Mouse (Mus musculus): ENCODE results near the gene Cfap43. TPM values are rescaled to one million over a fixed set of nuclear protein-coding genes. Genes with fewer than 3 reads are reported as not detected.

The Cfap43 gene
- polyA plus RNA-seq, 1 experiment from 2014 or later, result 0.11 TPM

GRCm38 (mm10) chr19:47754931-47755330 lies 164.2 kb downstream of the Cfap43 start:
- Histone ChIP-seq H3K27me3 (replicated peaks; ENCODE audit: control insufficient read depth, insufficient read depth, low read length) (no peaks in the 10 kb centered on the region), H3K4me3 (ENCODE audit: low read depth, low read length) (no peak overlapping the region), H3K9me3 (ENCODE audit: control insufficient read depth, low read length) (no peaks in the 10 kb centered on the region), H3K4me1 (replicated peaks; ENCODE audit: control insufficient read depth, insufficient read depth, low read length) (no peaks in the 10 kb centered on the region), H3K36me3 (ENCODE audit: control insufficient read depth, insufficient read depth, low read length) (no peaks in the 10 kb centered on the region), H3K27ac (ENCODE audit: low read depth) (no peak overlapping the region), H3K4me2 (ENCODE audit: low read length) (no peak overlapping the region), H3K9ac (ENCODE audit: low read length) (no peak overlapping the region)
- DNase-seq (ENCODE audit: low spot score) (no peak), ATAC-seq (replicated peaks; ENCODE audit: low FRiP score, low TSS enrichment, low read depth) (no peak)
- 84% methylated on average over 9 of the region's 9 CpGs for WGBS

GRCm38 (mm10) chr19:47753921-47754320 lies 165.2 kb downstream of the Cfap43 start:
- H3K4me1 ChIP-seq (replicated peaks; ENCODE audit: control insufficient read depth, insufficient read depth, low read length), result no peaks in the 10 kb centered on the region
- WGBS, result 66% methylated on average over 4 of the region's 4 CpGs
- H3K4me3 ChIP-seq (ENCODE audit: low read depth, low read length), result no peak overlapping the region
- H3K4me2 ChIP-seq (ENCODE audit: low read length), result no peak overlapping the region
- no peaks in the 10 kb centered on the region for H3K36me3 ChIP-seq (ENCODE audit: control insufficient read depth, insufficient read depth, low read length)
- no peaks in the 10 kb centered on the region for H3K27me3 ChIP-seq (replicated peaks; ENCODE audit: control insufficient read depth, insufficient read depth, low read length)
- no peak overlapping the region for H3K27ac ChIP-seq (ENCODE audit: low read depth)
- no peak for DNase-seq (ENCODE audit: low spot score)
- H3K9ac ChIP-seq (ENCODE audit: low read length), result no peak overlapping the region
- H3K9me3 ChIP-seq (ENCODE audit: control insufficient read depth, low read length), result no peaks in the 10 kb centered on the region
- ATAC-seq (replicated peaks; ENCODE audit: low FRiP score, low TSS enrichment, low read depth), result peak; percentile 86

GRCm38 (mm10) chr19:47752456-47752855 lies 166.6 kb downstream of the Cfap43 start:
- ATAC-seq (replicated peaks; ENCODE audit: low FRiP score, low TSS enrichment, low read depth) (no peak), DNase-seq (ENCODE audit: low spot score) (no peak)
- H3K27me3 ChIP-seq (replicated peaks; ENCODE audit: control insufficient read depth, insufficient read depth, low read length), result no peaks in the 10 kb centered on the region
- H3K4me2 ChIP-seq (ENCODE audit: low read length), result no peak overlapping the region
- H3K36me3 ChIP-seq (ENCODE audit: control insufficient read depth, insufficient read depth, low read length), result no peaks in the 10 kb centered on the region
- no peak overlapping the region for H3K27ac ChIP-seq (ENCODE audit: low read depth)
- no peak overlapping the region for H3K4me3 ChIP-seq (ENCODE audit: low read depth, low read length)
- no peaks in the 10 kb centered on the region for H3K4me1 ChIP-seq (replicated peaks; ENCODE audit: control insufficient read depth, insufficient read depth, low read length)
- no peak overlapping the region for H3K9ac ChIP-seq (ENCODE audit: low read length)
- WGBS, result 86% methylated on average over 9 of the region's 9 CpGs
- H3K9me3 ChIP-seq (ENCODE audit: control insufficient read depth, low read length), result no peaks in the 10 kb centered on the region

GRCm38 (mm10) chr19:47750391-47750790 lies 168.7 kb downstream of the Cfap43 start:
- 84% methylated on average over 5 of the region's 5 CpGs for whole genome bisulfite sequencing
- H3K27ac ChIP-seq (ENCODE audit: low read depth), result no peak overlapping the region
- ATAC-seq (replicated peaks; ENCODE audit: low FRiP score, low TSS enrichment, low read depth) (no peak), DNase-seq (ENCODE audit: low spot score) (no peak)
- H3K36me3 ChIP-seq (ENCODE audit: control insufficient read depth, insufficient read depth, low read length), result no peaks in the 10 kb centered on the region
- no peaks in the 10 kb centered on the region for H3K27me3 ChIP-seq (replicated peaks; ENCODE audit: control insufficient read depth, insufficient read depth, low read length)
- H3K4me2 ChIP-seq (ENCODE audit: low read length), result no peak overlapping the region
- no peak overlapping the region for H3K4me3 ChIP-seq (ENCODE audit: low read depth, low read length)
- H3K9ac ChIP-seq (ENCODE audit: low read length), result no peak overlapping the region
- H3K4me1 ChIP-seq (replicated peaks; ENCODE audit: control insufficient read depth, insufficient read depth, low read length), result no peaks in the 10 kb centered on the region
- H3K9me3 ChIP-seq (ENCODE audit: control insufficient read depth, low read length), result no peaks in the 10 kb centered on the region

GRCm38 (mm10) chr19:47748950-47749349 lies 170.1 kb downstream of the Cfap43 start:
- Histone ChIP-seq H3K36me3 (ENCODE audit: control insufficient read depth, insufficient read depth, low read length) (no peaks in the 10 kb centered on the region), H3K4me1 (replicated peaks; ENCODE audit: control insufficient read depth, insufficient read depth, low read length) (no peaks in the 10 kb centered on the region), H3K9me3 (ENCODE audit: control insufficient read depth, low read length) (no peaks in the 10 kb centered on the region), H3K27ac (ENCODE audit: low read depth) (no peak overlapping the region), H3K9ac (ENCODE audit: low read length) (no peak overlapping the region), H3K4me2 (ENCODE audit: low read length) (no peak overlapping the region), H3K4me3 (ENCODE audit: low read depth, low read length) (no peak overlapping the region), H3K27me3 (replicated peaks; ENCODE audit: control insufficient read depth, insufficient read depth, low read length) (no peaks in the 10 kb centered on the region)
- DNase-seq (ENCODE audit: low spot score) (no peak), ATAC-seq (replicated peaks; ENCODE audit: low FRiP score, low TSS enrichment, low read depth) (no peak)
- 88% methylated on average over 2 of the region's 2 CpGs for WGBS

- WGBS, result 94% methylated on average over 2 of the region's 2 CpGs
- Histone ChIP-seq H3K4me3 (ENCODE audit: low read depth, low read length) (no peak overlapping the region), H3K4me2 (ENCODE audit: low read length) (no peak overlapping the region), H3K27me3 (replicated peaks; ENCODE audit: control insufficient read depth, insufficient read depth, low read length) (no peaks in the 10 kb centered on the region), H3K4me1 (replicated peaks; ENCODE audit: control insufficient read depth, insufficient read depth, low read length) (no peaks in the 10 kb centered on the region), H3K27ac (ENCODE audit: low read depth) (no peak overlapping the region), H3K36me3 (ENCODE audit: control insufficient read depth, insufficient read depth, low read length) (no peaks in the 10 kb centered on the region), H3K9me3 (ENCODE audit: control insufficient read depth, low read length) (no peaks in the 10 kb centered on the region), H3K9ac (ENCODE audit: low read length) (no peak overlapping the region)
- ATAC-seq (replicated peaks; ENCODE audit: low FRiP score, low TSS enrichment, low read depth) (no peak), DNase-seq (ENCODE audit: low spot score) (no peak)
These were observed 172.0 kb downstream of the Cfap43 start for GRCm38 (mm10) chr19:47747072-47747471.

- Histone ChIP-seq H3K36me3 (ENCODE audit: control insufficient read depth, insufficient read depth, low read length) (peaks cover 44% of the 10 kb centered on the region), H3K4me1 (replicated peaks; ENCODE audit: control insufficient read depth, insufficient read depth, low read length) (peaks cover 14% of the 10 kb centered on the region), H3K9ac (ENCODE audit: low read length) (peak overlapping the region; percentile 60), H3K4me2 (ENCODE audit: low read length) (peak overlapping the region; percentile 64), H3K9me3 (ENCODE audit: control insufficient read depth, low read length) (no peaks in the 10 kb centered on the region), H3K27ac (ENCODE audit: low read depth) (peak overlapping the region; percentile 99), H3K4me3 (ENCODE audit: low read depth, low read length) (peak overlapping the region; percentile 53), H3K27me3 (replicated peaks; ENCODE audit: control insufficient read depth, insufficient read depth, low read length) (no peaks in the 10 kb centered on the region)
- under 1% methylated on average over 14 of the region's 15 CpGs for WGBS
- no peak for DNase-seq (ENCODE audit: low spot score)
- ATAC-seq (replicated peaks; ENCODE audit: low FRiP score, low TSS enrichment, low read depth), result peak; percentile 37
These were observed 187.2 kb downstream of the Cfap43 start for GRCm38 (mm10) chr19:47731931-47732330.

GRCm38 (mm10) chr19:47731071-47731881 lies 187.8 kb downstream of the Cfap43 start, which contains the start of gene Sfr1:
Gene Sfr1, plus strand, starts transcription at chr19:47731682.
- H3K4me3 ChIP-seq (ENCODE audit: low read depth, low read length), result peak within 1 kb of the TSS; percentile 53
- peak; percentile 97 for DNase-seq (ENCODE audit: low spot score)

GRCm38 (mm10) chr19:47730691-47731070 lies 188.4 kb downstream of the Cfap43 start:
- peak; percentile 84 for ATAC-seq (replicated peaks; ENCODE audit: low FRiP score, low TSS enrichment, low read depth)
- under 1% methylated on average over 12 of the region's 12 CpGs for WGBS

More at GRCm38 (mm10) chr19:47731071-47731881, 187.8 kb downstream of the Cfap43 start, which contains the start of gene Sfr1:
- no peaks in the 10 kb centered on the region for H3K9me3 ChIP-seq (ENCODE audit: control insufficient read depth, low read length)
- peak within 1 kb of the TSS; percentile 78 for H3K9ac ChIP-seq (ENCODE audit: low read length)
- H3K27me3 ChIP-seq (replicated peaks; ENCODE audit: control insufficient read depth, insufficient read depth, low read length), result no peaks in the 10 kb centered on the region
- 1% methylated on average over 70 of the region's 72 CpGs for WGBS
- H3K4me1 ChIP-seq (replicated peaks; ENCODE audit: control insufficient read depth, insufficient read depth, low read length), result peaks cover 14% of the 10 kb centered on the region
- peak; percentile 95 for ATAC-seq (replicated peaks; ENCODE audit: low FRiP score, low TSS enrichment, low read depth)
- H3K27ac ChIP-seq (ENCODE audit: low read depth), result peak within 1 kb of the TSS; percentile 99
- H3K36me3 ChIP-seq (ENCODE audit: control insufficient read depth, insufficient read depth, low read length), result peaks cover 38% of the 10 kb centered on the region
- H3K4me2 ChIP-seq (ENCODE audit: low read length), result peak within 1 kb of the TSS; percentile 68

More at GRCm38 (mm10) chr19:47730691-47731070, 188.4 kb downstream of the Cfap43 start:
- Histone ChIP-seq H3K27ac (ENCODE audit: low read depth) (peak overlapping the region; percentile 99), H3K9ac (ENCODE audit: low read length) (peak overlapping the region; percentile 78), H3K36me3 (ENCODE audit: control insufficient read depth, insufficient read depth, low read length) (peaks cover 32% of the 10 kb centered on the region), H3K27me3 (replicated peaks; ENCODE audit: control insufficient read depth, insufficient read depth, low read length) (no peaks in the 10 kb centered on the region), H3K4me2 (ENCODE audit: low read length) (peak overlapping the region; percentile 68), H3K9me3 (ENCODE audit: control insufficient read depth, low read length) (no peaks in the 10 kb centered on the region), H3K4me1 (replicated peaks; ENCODE audit: control insufficient read depth, insufficient read depth, low read length) (peaks cover 14% of the 10 kb centered on the region), H3K4me3 (ENCODE audit: low read depth, low read length) (peak overlapping the region; percentile 53)
- DNase-seq (ENCODE audit: low spot score), result peak; percentile 92

Measured in intestine, embryonic 14.5 days (tissue).